Mouse (Mus musculus): ENCODE data around the gene Gnb1l.

DNA sequence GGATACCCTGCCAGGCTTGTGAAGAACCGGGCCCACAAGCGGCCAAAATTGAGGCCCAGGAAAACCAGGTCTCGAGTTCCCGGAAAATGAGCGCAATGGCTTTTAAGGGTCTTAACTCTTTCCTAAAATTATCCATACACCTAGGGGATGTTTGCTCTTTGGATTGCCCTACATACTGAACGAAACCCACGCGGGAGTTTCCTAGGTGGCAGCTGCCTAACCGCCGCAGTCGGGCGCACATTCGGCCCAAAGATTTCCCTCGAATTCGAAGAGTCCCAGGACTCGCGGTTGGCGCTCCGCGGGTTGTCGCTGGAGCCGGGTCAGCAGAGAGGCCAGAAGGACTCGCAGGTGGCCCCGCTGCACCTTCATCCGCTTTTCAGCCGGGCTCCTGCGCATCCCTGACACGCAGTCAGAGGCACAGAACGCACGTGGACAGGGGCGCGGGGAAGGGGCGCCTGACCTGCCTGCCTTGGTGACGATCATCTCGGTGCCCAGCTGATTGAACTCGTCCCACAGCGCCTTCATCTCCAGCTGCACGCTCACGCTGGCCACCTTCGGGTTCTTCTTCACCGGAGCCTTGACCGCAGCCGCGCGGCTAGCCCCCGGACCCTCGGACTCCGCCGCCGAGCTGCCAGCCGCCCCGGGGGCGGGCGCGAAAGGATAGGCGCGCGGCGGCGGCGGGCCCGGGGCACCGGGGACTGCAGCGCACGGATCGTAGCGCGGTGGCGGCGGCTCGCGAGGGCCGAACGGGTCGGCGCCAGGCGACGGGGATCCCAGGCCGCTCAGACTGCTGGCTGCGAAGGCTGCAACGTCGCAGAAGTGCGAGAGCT lies 87.8 kb downstream of the Gnb1l start:
- no peak for TF ChIP-seq MAFK (IDR thresholded peaks at IDR 0.05; ENCODE audit: insufficient read depth, low read depth, low read length)
- TF ChIP-seq ZC3H11A (IDR thresholded peaks at IDR 0.05; ENCODE audit: borderline replicate concordance, low read depth, low read length) = no peak
- TF ChIP-seq ZNF384 (IDR thresholded peaks at IDR 0.05; ENCODE audit: low read depth, low read length) = no peak
- no peak for TF ChIP-seq CHD2 (IDR thresholded peaks at IDR 0.05; ENCODE audit: low read depth, low read length)
